Mouse (Mus musculus) neural tube, embryonic 10.5 days (tissue): ENCODE data around the gene Snx17.
A peak's percentile ranks its signal among the peaks of the same experiment; 100 is the strongest.
"Not testable (repeated sequence)": the region's sequence is repeated elsewhere in the genome, so short reads cannot be mapped to it uniquely, and the experiment has no call there.

Experiments
- DNase-seq: peaks from one replicate; pipeline ENCODE4 v3.0.0-alpha.2; 2017; ENCODE audit warnings: low spot score; ENCODE audit errors: extremely low spot score

Snx17 gene

GRCm38 (mm10) chr5:31196207-31196606, 3.2 kb downstream of the Snx17 start:
- DNase-seq = no peak

GRCm38 (mm10) chr5:31197072-31197471, 4.0 kb downstream of the Snx17 start:
- no peak for DNase-seq

- DNase-seq = no peak
Measured at GRCm38 (mm10) chr5:31198170-31198569, 5.1 kb downstream of the Snx17 start.

- DNase-seq = no peak
Measured at GRCm38 (mm10) chr5:31198616-31199320, 5.7 kb downstream of the Snx17 start.

- no peak for DNase-seq
Measured at GRCm38 (mm10) chr5:31199321-31199892, 6.4 kb downstream of the Snx17 start.

GRCm38 (mm10) chr5:31199893-31200292, 6.9 kb downstream of the Snx17 start:
- DNase-seq = no peak

GRCm38 (mm10) chr5:31200327-31200768, 7.3 kb downstream of the Snx17 start:
- DNase-seq = no peak

- DNase-seq = no peak
Measured at GRCm38 (mm10) chr5:31201042-31201741, 8.2 kb downstream of the Snx17 start.

- peak; percentile 96 for DNase-seq
Measured at GRCm38 (mm10) chr5:31201742-31202590, 8.9 kb downstream of the Snx17 start, which contains the start of gene Zfp513. Gene Zfp513 (minus strand): TSS chr5:31202303.

GRCm38 (mm10) chr5:31202933-31203332, 9.9 kb downstream of the Snx17 start:
- DNase-seq = no peak

GRCm38 (mm10) chr5:31203866-31204265, 10.8 kb downstream of the Snx17 start:
- DNase-seq = no peak

GRCm38 (mm10) chr5:31204421-31204820, 11.4 kb downstream of the Snx17 start:
- DNase-seq = no peak

GRCm38 (mm10) chr5:31216554-31216953, 23.5 kb downstream of the Snx17 start:
- not testable (repeated sequence) for DNase-seq

- no peak for DNase-seq
Measured at GRCm38 (mm10) chr5:31218294-31218693, 25.3 kb downstream of the Snx17 start.

- no peak for DNase-seq
Measured at GRCm38 (mm10) chr5:31219070-31219469, 26.0 kb downstream of the Snx17 start.

- no peak for DNase-seq
Measured at GRCm38 (mm10) chr5:31219474-31219873, 26.4 kb downstream of the Snx17 start.

GRCm38 (mm10) chr5:31219911-31220447, 27.0 kb downstream of the Snx17 start:
- DNase-seq = no peak

- DNase-seq = peak; percentile 98
Measured at GRCm38 (mm10) chr5:31220448-31221303, 27.6 kb downstream of the Snx17 start, which contains the start of gene Ppm1g. Gene Ppm1g (minus strand): TSS chr5:31220687.

GRCm38 (mm10) chr5:31221304-31221945, 28.4 kb downstream of the Snx17 start:
- DNase-seq = peak; percentile 30

- DNase-seq = no peak
Measured at GRCm38 (mm10) chr5:31222696-31223095, 29.7 kb downstream of the Snx17 start.
